Mouse (Mus musculus): ENCODE results near the gene F12. TPM values are rescaled to one million over a fixed set of nuclear protein-coding genes. Genes with fewer than 3 reads are reported as not detected.
A peak's percentile ranks its signal among the peaks of the same experiment; 100 is the strongest.

Gene F12
- polyA plus RNA-seq, 1 experiment from 2014 or later, result 0.41 TPM

DNA sequence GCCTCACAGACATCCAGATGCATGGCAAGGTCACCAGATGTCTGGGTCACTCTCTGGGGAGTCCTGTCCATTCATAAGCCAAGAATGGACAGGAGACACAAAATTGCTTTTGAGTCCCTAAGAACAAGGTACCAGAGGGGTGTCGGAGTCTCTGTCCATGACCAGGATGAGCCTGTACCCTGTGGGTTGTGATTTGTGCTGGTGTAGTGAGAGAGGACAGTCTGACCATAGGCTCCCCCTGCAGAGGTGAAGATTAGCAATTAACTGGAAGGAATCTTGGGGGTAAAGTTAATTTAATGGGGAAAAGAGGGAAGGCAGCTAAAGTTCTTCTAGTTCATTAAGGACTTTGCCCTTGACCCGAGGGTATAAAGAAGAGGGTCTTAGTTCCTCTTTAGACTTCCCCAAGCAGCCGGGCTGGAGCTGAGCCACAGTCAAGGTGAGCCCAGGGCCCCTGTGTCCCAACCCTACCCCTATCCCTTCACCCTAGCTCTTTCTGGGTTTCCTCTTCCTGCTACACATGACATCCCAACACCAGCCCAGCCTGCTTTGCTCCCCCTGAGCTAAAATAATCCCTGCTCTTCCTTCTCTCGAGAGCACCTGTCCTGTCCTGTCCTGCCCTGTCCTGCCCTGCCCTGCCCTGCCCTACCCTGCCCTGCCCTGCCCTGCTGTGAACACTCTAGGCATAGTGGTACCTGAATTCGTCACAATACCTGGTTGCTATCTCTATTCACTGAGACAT lies 27.1 kb downstream of the F12 start:
- ATAC-seq (ENCODE audit: low FRiP score, low TSS enrichment), result peak; percentile 15; the same call in 1 of the 2 replicates
- no peak overlapping the region for H3K4me2 ChIP-seq (replicated peaks; ENCODE audit: low read depth)

DNA sequence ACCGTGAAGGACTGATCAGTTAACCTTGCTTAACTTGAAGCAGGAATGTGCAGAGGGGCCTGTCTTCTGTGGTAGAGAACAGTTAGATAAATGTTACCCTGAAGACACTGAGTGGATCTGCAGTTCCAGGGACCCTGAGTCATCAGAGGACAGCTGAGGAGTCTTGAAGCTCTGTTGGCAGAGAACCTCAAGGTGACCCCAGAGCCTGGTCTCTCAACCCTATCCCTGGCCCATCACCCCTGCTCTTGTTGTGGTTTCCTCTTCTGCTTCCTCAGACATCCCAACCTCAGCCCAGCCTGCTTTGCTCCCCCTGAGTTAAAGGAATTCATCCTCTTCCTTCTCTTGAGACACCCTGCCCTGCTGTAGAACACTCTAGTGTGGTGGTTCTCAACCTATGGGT lies 28.5 kb downstream of the F12 start, which contains the start of gene Slc34a1:
TSS of gene Slc34a1 (plus strand) at position 100 of the 400 bp plus-strand sequence.
- WGBS, result 82% methylated on average over 1 of the region's 1 CpGs
- no peak for TF ChIP-seq EP300 (optimal IDR thresholded peaks at IDR 0.05)
- no peak for TF ChIP-seq CTCF (IDR thresholded peaks at IDR 0.05; ENCODE audit: low read depth)
- no peak within 1 kb of the TSS for H3K4me3 ChIP-seq (ENCODE audit: low read depth, low read length)
- DNase-seq (ENCODE audit: low spot score), result no peak
- H3K36me3 ChIP-seq (ENCODE audit: control insufficient read depth, insufficient read depth, low read length), result no peaks in the 10 kb centered on the region
- no peak within 1 kb of the TSS for H3K9ac ChIP-seq (ENCODE audit: low read length)
- H3K9me3 ChIP-seq (ENCODE audit: control insufficient read depth, low read length), result no peaks in the 10 kb centered on the region
- H3K4me2 ChIP-seq (replicated peaks; ENCODE audit: low read depth), result no peak within 1 kb of the TSS
- no peak within 1 kb of the TSS for H3K27ac ChIP-seq (replicated peaks)
- no peak for ATAC-seq (ENCODE audit: low FRiP score, low TSS enrichment)
- H3K4me1 ChIP-seq (replicated peaks; ENCODE audit: control insufficient read depth, insufficient read depth), result 0 out of 2 replicates have a peak, but pooled peaks cover 3% of the 10 kb centered on the region
- H3K27me3 ChIP-seq (ENCODE audit: control insufficient read depth, insufficient read depth, low read length), result no peaks in the 10 kb centered on the region

More for the DNA sequence above, 27.1 kb downstream of the F12 start:
- H3K9me3 ChIP-seq (ENCODE audit: control insufficient read depth, low read length), result no peaks in the 10 kb centered on the region
- H3K27me3 ChIP-seq (ENCODE audit: control insufficient read depth, insufficient read depth, low read length), result no peaks in the 10 kb centered on the region
- no peaks in the 10 kb centered on the region for H3K36me3 ChIP-seq (ENCODE audit: control insufficient read depth, insufficient read depth, low read length)
- no peak for DNase-seq (ENCODE audit: low spot score)
- no peak overlapping the region for H3K9ac ChIP-seq (ENCODE audit: low read length)
- 49% methylated on average over 5 of the region's 5 CpGs for WGBS
- TF ChIP-seq EP300 (optimal IDR thresholded peaks at IDR 0.05) (no peak), CTCF (IDR thresholded peaks at IDR 0.05; ENCODE audit: low read depth) (no peak)
- 0 out of 2 replicates have a peak, but pooled peaks cover 3% of the 10 kb centered on the region for H3K4me1 ChIP-seq (replicated peaks; ENCODE audit: control insufficient read depth, insufficient read depth)
- no peak overlapping the region for H3K27ac ChIP-seq (replicated peaks)
- H3K4me3 ChIP-seq (ENCODE audit: low read depth, low read length), result no peak overlapping the region

DNA sequence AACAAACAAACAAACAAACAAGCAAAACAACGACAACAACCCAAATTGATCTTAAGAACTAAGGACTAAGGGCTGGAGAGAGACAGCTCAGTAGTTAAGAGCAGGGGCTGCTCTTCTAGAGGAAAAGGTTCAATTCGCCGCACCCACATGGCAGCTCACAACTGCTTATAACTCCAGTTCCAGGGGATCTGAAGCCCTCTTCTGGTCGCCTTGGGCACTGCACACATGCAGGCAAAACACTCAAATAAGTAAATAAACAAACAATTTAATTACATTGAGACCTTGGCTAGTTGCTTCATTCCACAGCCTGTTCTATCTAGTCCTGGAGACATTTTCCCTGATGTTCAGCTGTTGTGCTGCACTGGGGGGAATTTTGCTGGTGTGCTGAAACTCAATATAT lies 33.7 kb downstream of the F12 start:
- WGBS, result 69% methylated on average over 4 of the region's 4 CpGs
- Histone ChIP-seq H3K4me2 (replicated peaks; ENCODE audit: low read depth) (no peak overlapping the region), H3K9ac (ENCODE audit: low read length) (no peak overlapping the region), H3K36me3 (ENCODE audit: control insufficient read depth, insufficient read depth, low read length) (no peaks in the 10 kb centered on the region), H3K27me3 (ENCODE audit: control insufficient read depth, insufficient read depth, low read length) (no peaks in the 10 kb centered on the region), H3K4me1 (replicated peaks; ENCODE audit: control insufficient read depth, insufficient read depth) (no peaks in the 10 kb centered on the region), H3K27ac (replicated peaks) (no peak overlapping the region), H3K9me3 (ENCODE audit: control insufficient read depth, low read length) (no peaks in the 10 kb centered on the region), H3K4me3 (ENCODE audit: low read depth, low read length) (no peak overlapping the region)
- ATAC-seq (ENCODE audit: low FRiP score, low TSS enrichment) (no peak), DNase-seq (ENCODE audit: low spot score) (no peak)
- TF ChIP-seq EP300 (optimal IDR thresholded peaks at IDR 0.05) (no peak), CTCF (IDR thresholded peaks at IDR 0.05; ENCODE audit: low read depth) (peak; percentile 60)

DNA sequence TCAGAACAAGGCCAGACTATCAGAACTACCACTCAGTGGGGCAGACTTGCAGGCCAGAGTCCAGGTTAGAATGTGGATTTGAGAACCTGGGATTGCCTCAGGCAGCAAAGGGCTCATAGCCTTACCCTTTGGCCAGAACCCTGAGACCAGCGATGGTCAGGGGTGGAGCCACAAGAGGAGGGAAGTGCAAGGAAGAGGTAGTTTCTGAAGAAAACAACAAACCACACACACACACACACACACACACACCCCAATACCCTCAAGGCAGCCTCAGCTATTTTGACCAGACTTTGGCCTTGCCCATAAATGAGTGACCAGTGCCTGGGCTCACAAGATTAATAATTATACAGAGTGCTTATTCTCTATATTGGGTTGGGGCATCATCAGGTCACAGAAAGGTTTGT lies 35.0 kb downstream of the F12 start:
- TF ChIP-seq EP300 (optimal IDR thresholded peaks at IDR 0.05) (no peak), CTCF (IDR thresholded peaks at IDR 0.05; ENCODE audit: low read depth) (no peak)
- no peak overlapping the region for H3K9ac ChIP-seq (ENCODE audit: low read length)
- H3K4me3 ChIP-seq (ENCODE audit: low read depth, low read length), result no peak overlapping the region
- ATAC-seq (ENCODE audit: low FRiP score, low TSS enrichment) (no peak), DNase-seq (ENCODE audit: low spot score) (no peak)
- no peaks in the 10 kb centered on the region for H3K27me3 ChIP-seq (ENCODE audit: control insufficient read depth, insufficient read depth, low read length)
- H3K36me3 ChIP-seq (ENCODE audit: control insufficient read depth, insufficient read depth, low read length), result no peaks in the 10 kb centered on the region
- H3K4me2 ChIP-seq (replicated peaks; ENCODE audit: low read depth), result no peak overlapping the region
- 0 out of 2 replicates have a peak, but pooled peaks cover 3% of the 10 kb centered on the region for H3K9me3 ChIP-seq (ENCODE audit: control insufficient read depth, low read length)
- no peak overlapping the region for H3K27ac ChIP-seq (replicated peaks)
- no peaks in the 10 kb centered on the region for H3K4me1 ChIP-seq (replicated peaks; ENCODE audit: control insufficient read depth, insufficient read depth)
- WGBS, result 91% methylated on average over 1 of the region's 1 CpGs

DNA sequence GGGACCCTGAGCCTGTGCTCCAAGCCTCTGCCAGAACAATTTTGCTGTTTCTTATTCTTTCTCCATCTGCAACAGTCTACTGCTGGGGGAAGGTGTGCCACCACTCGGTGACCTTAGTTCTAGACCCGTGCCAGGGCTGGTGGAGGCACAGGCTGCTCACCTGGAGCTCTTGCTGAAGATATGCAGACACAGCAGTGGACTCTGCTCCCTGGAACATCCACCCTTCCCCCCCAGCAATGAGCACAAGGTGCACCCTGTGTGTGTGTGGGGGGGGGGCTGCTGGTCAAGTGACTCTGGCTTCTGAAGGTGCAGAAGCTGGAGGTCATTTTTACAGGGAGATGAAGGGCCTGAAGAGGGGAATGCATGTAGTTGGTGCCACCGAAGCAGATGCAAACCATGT lies 35.9 kb downstream of the F12 start:
- Histone ChIP-seq H3K4me3 (ENCODE audit: low read depth, low read length) (no peak overlapping the region), H3K4me2 (replicated peaks; ENCODE audit: low read depth) (no peak overlapping the region), H3K9ac (ENCODE audit: low read length) (no peak overlapping the region), H3K27me3 (ENCODE audit: control insufficient read depth, insufficient read depth, low read length) (no peaks in the 10 kb centered on the region), H3K4me1 (replicated peaks; ENCODE audit: control insufficient read depth, insufficient read depth) (no peaks in the 10 kb centered on the region), H3K36me3 (ENCODE audit: control insufficient read depth, insufficient read depth, low read length) (no peaks in the 10 kb centered on the region), H3K27ac (replicated peaks) (no peak overlapping the region), H3K9me3 (ENCODE audit: control insufficient read depth, low read length) (0 out of 2 replicates have a peak, but pooled peaks cover 3% of the 10 kb centered on the region)
- DNase-seq (ENCODE audit: low spot score) (no peak), ATAC-seq (ENCODE audit: low FRiP score, low TSS enrichment) (no peak)
- TF ChIP-seq EP300 (optimal IDR thresholded peaks at IDR 0.05), result no peak
- 74% methylated on average over 3 of the region's 3 CpGs for whole genome bisulfite sequencing

DNA sequence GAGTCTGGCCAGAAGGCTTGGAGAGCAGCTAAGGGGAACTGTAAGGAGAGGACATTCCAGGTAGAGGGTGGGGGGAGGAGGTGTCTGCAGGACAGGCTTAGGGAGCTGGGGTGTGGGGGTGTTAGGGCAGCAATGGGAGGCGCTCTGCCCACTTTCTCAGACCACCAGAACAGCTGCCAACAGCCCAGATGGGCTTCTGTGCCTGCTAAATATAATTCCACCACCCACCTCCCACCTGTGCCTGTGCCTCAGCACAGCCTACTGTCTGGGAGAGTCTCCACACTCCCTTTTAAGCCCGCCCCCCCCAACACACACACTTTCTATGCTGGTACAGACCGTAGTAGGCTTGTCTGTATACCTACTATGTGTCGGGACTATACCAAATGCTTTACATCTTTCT lies 44.8 kb downstream of the F12 start:
- DNase-seq (ENCODE audit: low spot score), result no peak
- H3K4me1 ChIP-seq (replicated peaks; ENCODE audit: control insufficient read depth, insufficient read depth), result no peaks in the 10 kb centered on the region; the same call in 1 of the 2 replicates
- no peak overlapping the region for H3K4me2 ChIP-seq (replicated peaks; ENCODE audit: low read depth)
- H3K27me3 ChIP-seq (ENCODE audit: control insufficient read depth, insufficient read depth, low read length), result no peaks in the 10 kb centered on the region
- no peak for ATAC-seq (ENCODE audit: low FRiP score, low TSS enrichment)
- H3K36me3 ChIP-seq (ENCODE audit: control insufficient read depth, insufficient read depth, low read length), result no peaks in the 10 kb centered on the region
- H3K4me3 ChIP-seq (ENCODE audit: low read depth, low read length), result no peak overlapping the region
- no peak overlapping the region for H3K27ac ChIP-seq (replicated peaks)
- H3K9ac ChIP-seq (ENCODE audit: low read length), result no peak overlapping the region
- TF ChIP-seq EP300 (optimal IDR thresholded peaks at IDR 0.05) (no peak), CTCF (IDR thresholded peaks at IDR 0.05; ENCODE audit: low read depth) (no peak)
- WGBS, result 80% methylated on average over 4 of the region's 4 CpGs
- no peaks in the 10 kb centered on the region for H3K9me3 ChIP-seq (ENCODE audit: control insufficient read depth, low read length)
